Mouse (Mus musculus): Measurements from ENCODE around the gene Il11ra2. TPM values are rescaled to one million over a fixed set of nuclear protein-coding genes. Genes with fewer than 3 reads are reported as not detected.
"Not testable (repeated sequence)": the region's sequence is repeated elsewhere in the genome, so short reads cannot be mapped to it uniquely, and the experiment has no call there.

Gene Il11ra2
- polyA plus RNA-seq (2015; fragmentation: Nextera tagmentation; extraction: Ambion mirVana): 0.09 TPM in 1 of 2 replicates, not detected in the other

DNA sequence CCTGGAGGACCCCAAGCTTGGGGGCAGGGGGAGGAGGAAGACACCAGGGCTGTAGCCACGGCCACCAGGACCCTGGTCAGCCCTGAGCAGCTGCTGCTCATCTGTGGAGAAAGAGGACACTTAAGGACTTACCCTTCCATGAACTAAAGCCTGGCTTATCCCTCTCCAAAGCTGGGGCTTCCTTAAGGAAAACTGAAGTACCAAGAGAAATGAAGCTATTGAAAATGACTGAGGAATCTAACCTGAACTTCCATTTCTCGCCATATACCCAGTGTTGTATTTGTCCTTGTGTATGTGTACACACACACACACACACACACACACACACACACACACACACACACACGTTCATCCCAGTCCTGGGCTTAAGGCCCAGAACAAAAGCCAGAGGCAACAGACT lies at the start of gene Il11ra2:
TSS of gene Il11ra2 (minus strand) at position 101 of the 400 bp plus-strand sequence.
- not testable (repeated sequence) for H3K4me2 ChIP-seq (replicated peaks; ENCODE audit: low read depth); H3K4me3 ChIP-seq (ENCODE audit: low read depth, low read length); H3K4me1 ChIP-seq (replicated peaks; ENCODE audit: control insufficient read depth, insufficient read depth, low read length); H3K27ac ChIP-seq (ENCODE audit: low read depth, low read length); H3K36me3 ChIP-seq (ENCODE audit: control insufficient read depth, insufficient read depth); H3K9ac ChIP-seq (ENCODE audit: low read depth, low read length); H3K9me3 ChIP-seq (ENCODE audit: control insufficient read depth); H3K27me3 ChIP-seq (replicated peaks; ENCODE audit: control insufficient read depth, insufficient read depth, low read length); ATAC-seq
- no CpG with 5 or more reads among the region's 3 CpGs for WGBS

DNA sequence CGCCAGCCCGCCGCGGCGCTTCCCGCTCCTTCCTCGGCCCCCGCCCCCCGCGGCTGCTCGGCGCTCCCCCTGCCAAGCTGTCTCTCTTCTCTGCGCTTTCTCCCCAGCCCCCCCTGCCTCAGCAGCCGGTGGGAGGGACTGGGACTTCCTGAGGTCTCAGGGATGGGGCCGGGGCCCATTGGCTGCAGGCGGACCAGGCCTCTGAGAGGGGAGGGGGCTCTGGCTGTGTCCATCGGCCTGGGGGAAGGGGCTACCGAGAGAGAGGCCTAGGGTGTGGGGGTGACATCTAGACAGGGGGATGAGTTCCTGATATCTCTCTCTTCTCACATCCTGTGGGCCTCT lies 20.5 kb upstream of the Il11ra2 start:
- H3K4me3 ChIP-seq (ENCODE audit: low read depth, low read length); H3K27me3 ChIP-seq (replicated peaks; ENCODE audit: control insufficient read depth, insufficient read depth, low read length); H3K9me3 ChIP-seq (ENCODE audit: control insufficient read depth); ATAC-seq; H3K9ac ChIP-seq (ENCODE audit: low read depth, low read length); H3K36me3 ChIP-seq (ENCODE audit: control insufficient read depth, insufficient read depth); H3K4me1 ChIP-seq (replicated peaks; ENCODE audit: control insufficient read depth, insufficient read depth, low read length); H3K4me2 ChIP-seq (replicated peaks; ENCODE audit: low read depth); H3K27ac ChIP-seq (ENCODE audit: low read depth, low read length): not testable (repeated sequence)
- whole genome bisulfite sequencing: no CpG with 5 or more reads among the region's 18 CpGs

DNA sequence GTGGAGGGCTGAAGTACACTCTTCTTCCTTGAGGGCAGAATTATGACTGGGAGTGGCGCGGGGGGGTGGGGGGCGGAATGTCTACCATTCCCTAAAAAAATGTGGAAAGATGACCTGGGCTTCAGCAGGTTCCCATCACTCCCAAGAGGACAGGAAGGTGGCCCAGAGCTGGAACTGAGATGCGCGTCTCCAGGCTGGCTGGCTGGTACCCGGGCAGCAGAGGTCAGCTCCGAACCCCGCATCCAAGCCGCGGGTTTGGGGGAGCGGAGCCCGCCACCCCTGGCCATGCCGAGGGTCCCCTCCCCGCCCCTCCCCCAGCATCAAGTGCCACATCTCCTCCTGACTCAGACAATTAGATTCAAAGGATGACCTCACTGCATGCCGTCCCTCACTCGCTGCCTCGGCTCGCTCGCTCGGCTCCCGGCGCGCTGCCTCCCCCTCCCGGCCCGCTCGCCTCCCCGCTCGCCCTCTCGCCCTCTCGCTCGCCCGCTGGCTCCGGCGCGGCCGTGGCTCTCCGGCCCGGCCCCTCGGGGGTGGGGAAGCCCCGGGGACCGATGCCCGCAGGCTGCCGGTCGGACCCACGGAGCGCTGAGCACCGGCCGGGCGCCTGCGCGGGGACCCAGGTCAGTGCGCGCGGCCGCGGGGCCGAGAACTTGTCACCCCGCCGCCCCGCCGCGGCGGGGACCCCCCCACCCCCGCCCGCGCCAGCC lies 19.9 kb upstream of the Il11ra2 start:
- ATAC-seq; H3K9me3 ChIP-seq (ENCODE audit: control insufficient read depth); H3K36me3 ChIP-seq (ENCODE audit: control insufficient read depth, insufficient read depth); H3K27ac ChIP-seq (ENCODE audit: low read depth, low read length); H3K4me2 ChIP-seq (replicated peaks; ENCODE audit: low read depth); H3K4me1 ChIP-seq (replicated peaks; ENCODE audit: control insufficient read depth, insufficient read depth, low read length); H3K4me3 ChIP-seq (ENCODE audit: low read depth, low read length); H3K27me3 ChIP-seq (replicated peaks; ENCODE audit: control insufficient read depth, insufficient read depth, low read length); H3K9ac ChIP-seq (ENCODE audit: low read depth, low read length): not testable (repeated sequence)
- no CpG with 5 or more reads among the region's 66 CpGs for WGBS

DNA sequence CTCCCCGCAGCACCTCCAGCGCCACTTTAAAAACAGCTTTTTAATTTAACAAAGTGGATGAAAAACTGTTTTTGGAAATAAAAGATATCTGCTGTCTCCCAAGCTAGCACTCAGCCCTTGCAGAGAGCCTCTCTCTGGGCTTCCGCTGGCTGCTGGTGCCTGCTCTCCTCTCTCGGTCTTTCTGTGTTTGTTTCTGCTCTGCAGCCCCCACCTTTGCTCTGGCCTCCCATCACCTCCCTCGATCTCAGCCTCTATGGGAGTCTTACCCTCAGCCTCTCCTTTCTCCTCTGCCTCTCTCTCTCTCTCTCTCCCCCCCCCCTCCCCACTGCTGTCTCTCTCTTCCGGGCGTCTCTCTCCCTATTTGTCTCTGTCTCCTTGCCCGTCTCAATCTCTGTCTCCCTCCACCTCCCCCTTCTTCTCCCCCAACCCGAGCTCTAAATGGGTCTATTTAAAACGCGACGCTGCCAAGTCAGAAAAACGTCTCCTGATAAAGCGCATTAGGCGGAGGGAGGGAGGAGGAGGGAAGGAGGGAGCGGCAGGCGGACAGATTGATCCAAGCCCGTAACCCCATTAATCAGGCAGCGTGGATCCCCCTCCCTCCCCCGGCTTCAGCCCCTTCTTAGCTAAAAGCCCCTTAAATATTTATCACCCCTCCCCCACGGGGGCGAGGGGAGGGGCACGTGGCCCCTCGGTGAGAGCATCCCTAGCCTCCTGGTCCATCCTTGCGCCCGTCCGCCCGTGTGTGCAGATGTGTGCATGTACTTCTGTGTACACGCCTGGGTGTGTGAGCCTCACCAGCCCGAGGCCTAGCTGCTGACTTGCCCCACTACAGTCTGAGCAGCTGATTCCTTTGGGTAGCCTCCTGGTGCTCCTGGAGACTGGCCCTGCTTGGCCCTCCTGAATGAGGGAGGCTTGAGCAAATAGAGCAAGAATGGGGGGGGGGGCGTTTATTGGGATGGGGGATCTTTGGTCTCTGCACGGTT lies 19.0 kb upstream of the Il11ra2 start:
- H3K27me3 ChIP-seq (replicated peaks; ENCODE audit: control insufficient read depth, insufficient read depth, low read length); ATAC-seq; H3K9me3 ChIP-seq (ENCODE audit: control insufficient read depth); H3K4me2 ChIP-seq (replicated peaks; ENCODE audit: low read depth); H3K36me3 ChIP-seq (ENCODE audit: control insufficient read depth, insufficient read depth); H3K4me1 ChIP-seq (replicated peaks; ENCODE audit: control insufficient read depth, insufficient read depth, low read length); H3K4me3 ChIP-seq (ENCODE audit: low read depth, low read length); H3K9ac ChIP-seq (ENCODE audit: low read depth, low read length); H3K27ac ChIP-seq (ENCODE audit: low read depth, low read length): not testable (repeated sequence)
- no CpG with 5 or more reads among the region's 32 CpGs for WGBS

DNA sequence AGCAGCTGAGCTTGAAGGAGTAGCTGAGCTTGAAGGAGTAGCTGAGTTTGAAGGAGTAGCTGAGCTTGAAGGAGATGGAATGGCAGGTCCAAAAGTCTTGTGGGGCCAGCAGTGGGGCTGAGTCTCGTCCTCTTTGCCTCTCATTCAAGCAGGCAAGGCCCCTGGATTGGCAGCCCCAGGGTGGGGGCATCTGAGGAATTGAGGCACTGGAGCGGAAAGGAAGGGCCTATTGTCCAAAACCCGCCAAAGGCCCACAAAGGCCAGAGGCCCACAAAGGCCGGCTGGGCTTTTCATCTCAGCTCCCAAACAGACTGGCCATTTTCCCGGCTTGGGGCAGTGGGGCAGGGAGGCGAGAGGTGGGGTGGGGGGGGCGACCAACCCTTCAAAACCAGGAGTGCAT lies 17.7 kb upstream of the Il11ra2 start:
- not testable (repeated sequence) for H3K4me3 ChIP-seq (ENCODE audit: low read depth, low read length); H3K9ac ChIP-seq (ENCODE audit: low read depth, low read length); H3K36me3 ChIP-seq (ENCODE audit: control insufficient read depth, insufficient read depth); H3K4me2 ChIP-seq (replicated peaks; ENCODE audit: low read depth); H3K9me3 ChIP-seq (ENCODE audit: control insufficient read depth); H3K4me1 ChIP-seq (replicated peaks; ENCODE audit: control insufficient read depth, insufficient read depth, low read length); H3K27me3 ChIP-seq (replicated peaks; ENCODE audit: control insufficient read depth, insufficient read depth, low read length); H3K27ac ChIP-seq (ENCODE audit: low read depth, low read length); ATAC-seq
- WGBS: no CpG with 5 or more reads among the region's 7 CpGs

DNA sequence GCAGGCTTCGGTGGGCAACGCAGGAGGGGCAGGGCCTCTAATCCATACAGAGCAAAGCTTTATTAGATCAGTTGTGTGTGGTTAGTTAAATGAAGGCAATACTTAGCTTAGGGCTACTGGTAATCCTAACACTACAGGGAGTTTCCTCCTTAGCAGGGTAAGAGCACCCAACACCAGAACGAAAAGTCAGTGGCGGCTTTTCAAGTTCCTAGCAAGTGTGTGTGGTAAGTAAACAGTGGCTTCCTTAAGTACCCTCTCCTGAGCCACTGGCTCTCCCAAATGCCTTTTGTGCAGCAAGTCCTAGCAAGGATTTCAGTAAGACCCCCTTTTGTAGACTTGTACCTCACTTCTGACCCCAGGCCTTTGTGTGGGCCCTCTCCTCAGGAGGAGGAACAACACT lies 13.7 kb upstream of the Il11ra2 start:
- H3K27me3 ChIP-seq (replicated peaks; ENCODE audit: control insufficient read depth, insufficient read depth, low read length); H3K4me2 ChIP-seq (replicated peaks; ENCODE audit: low read depth); H3K4me1 ChIP-seq (replicated peaks; ENCODE audit: control insufficient read depth, insufficient read depth, low read length); H3K9me3 ChIP-seq (ENCODE audit: control insufficient read depth); H3K27ac ChIP-seq (ENCODE audit: low read depth, low read length); ATAC-seq; H3K4me3 ChIP-seq (ENCODE audit: low read depth, low read length); H3K36me3 ChIP-seq (ENCODE audit: control insufficient read depth, insufficient read depth); H3K9ac ChIP-seq (ENCODE audit: low read depth, low read length): not testable (repeated sequence)
- WGBS: no CpG with 5 or more reads among the region's 4 CpGs

DNA sequence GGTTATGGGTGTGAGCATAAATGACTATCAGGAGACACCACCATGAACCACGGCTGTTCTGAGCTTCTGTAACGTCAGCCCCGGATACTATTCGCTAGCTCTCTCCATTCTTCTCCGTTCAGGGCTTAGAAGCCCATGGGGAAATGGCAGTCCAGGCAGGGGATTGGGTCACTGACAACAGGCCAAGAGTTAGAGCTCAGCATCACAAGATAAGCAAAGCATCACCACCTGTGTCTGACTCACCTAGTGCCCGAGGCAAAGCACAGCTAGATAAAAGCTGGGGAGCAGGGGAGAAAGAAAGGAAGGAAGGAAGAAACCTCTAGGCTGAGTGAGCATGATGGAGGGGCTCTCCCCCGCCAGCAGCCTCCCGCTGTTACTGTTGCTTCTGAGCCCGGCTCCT lies 6.7 kb downstream of the Il11ra2 start, which contains the start of gene Ccl27b:
TSS of gene Ccl27b (plus strand) at position 301 of the 400 bp plus-strand sequence.
- not testable (repeated sequence) for H3K9me3 ChIP-seq (ENCODE audit: control insufficient read depth); ATAC-seq; H3K27ac ChIP-seq (ENCODE audit: low read depth, low read length); H3K4me1 ChIP-seq (replicated peaks; ENCODE audit: control insufficient read depth, insufficient read depth, low read length); H3K4me2 ChIP-seq (replicated peaks; ENCODE audit: low read depth); H3K9ac ChIP-seq (ENCODE audit: low read depth, low read length); H3K36me3 ChIP-seq (ENCODE audit: control insufficient read depth, insufficient read depth); H3K4me3 ChIP-seq (ENCODE audit: low read depth, low read length); H3K27me3 ChIP-seq (replicated peaks; ENCODE audit: control insufficient read depth, insufficient read depth, low read length)
- no CpG with 5 or more reads among the region's 9 CpGs for WGBS

DNA sequence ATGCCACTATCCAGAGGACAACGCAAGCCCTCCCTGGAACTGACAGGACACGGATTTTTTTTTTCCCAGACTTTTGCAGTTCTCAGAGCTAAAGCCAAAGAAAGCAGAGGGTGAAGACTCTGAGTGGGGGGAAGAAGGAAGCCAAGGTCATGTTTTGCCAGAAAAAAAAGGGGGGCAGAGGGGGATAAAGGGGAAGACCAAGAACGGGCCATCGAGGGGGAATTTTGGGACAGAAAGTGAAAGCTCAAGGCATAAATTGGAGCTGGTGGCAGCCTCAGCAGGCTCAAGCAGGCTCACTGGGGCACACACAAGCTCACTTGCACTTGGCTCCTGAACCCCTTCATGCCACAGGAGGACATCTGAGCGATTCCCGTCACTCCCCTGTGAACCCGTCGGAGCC lies 32.3 kb downstream of the Il11ra2 start, which contains the start of gene Gm2564:
TSS of gene Gm2564 (plus strand) at position 301 of the 400 bp plus-strand sequence.
- not testable (repeated sequence) for H3K27ac ChIP-seq (ENCODE audit: low read depth, low read length)
- no CpG with 5 or more reads among the region's 8 CpGs for WGBS

DNA sequence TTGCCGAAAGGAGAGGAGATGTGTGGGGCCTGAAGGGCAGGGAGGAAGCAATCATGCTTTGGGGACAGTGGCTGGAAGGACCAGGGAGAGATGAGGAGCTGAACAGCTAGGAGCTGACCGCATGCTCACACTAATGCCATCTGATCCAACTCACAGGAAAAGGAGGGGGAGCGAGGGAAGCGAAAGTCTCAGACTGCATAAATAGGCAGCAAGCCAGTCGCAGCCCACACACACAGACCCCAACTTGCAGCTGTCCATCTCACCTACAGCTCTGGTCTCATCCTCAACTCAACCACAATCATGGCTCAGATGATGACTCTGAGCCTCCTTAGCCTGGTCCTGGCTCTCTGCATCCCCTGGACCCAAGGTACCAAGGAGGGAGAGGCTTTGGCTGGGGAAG lies 49.8 kb downstream of the Il11ra2 start, which contains the start of gene Gm10591:
TSS of gene Gm10591 (plus strand) at position 301 of the 400 bp plus-strand sequence.
- H3K9me3 ChIP-seq (ENCODE audit: control insufficient read depth); H3K4me2 ChIP-seq (replicated peaks; ENCODE audit: low read depth); H3K27ac ChIP-seq (ENCODE audit: low read depth, low read length); H3K4me3 ChIP-seq (ENCODE audit: low read depth, low read length); H3K9ac ChIP-seq (ENCODE audit: low read depth, low read length); ATAC-seq; H3K4me1 ChIP-seq (replicated peaks; ENCODE audit: control insufficient read depth, insufficient read depth, low read length); H3K36me3 ChIP-seq (ENCODE audit: control insufficient read depth, insufficient read depth); H3K27me3 ChIP-seq (replicated peaks; ENCODE audit: control insufficient read depth, insufficient read depth, low read length): not testable (repeated sequence)
- no CpG with 5 or more reads among the region's 5 CpGs for WGBS

More for the DNA sequence above, 32.3 kb downstream of the Il11ra2 start, which contains the start of gene Gm2564:
- ATAC-seq; H3K4me3 ChIP-seq (ENCODE audit: low read depth, low read length); H3K36me3 ChIP-seq (ENCODE audit: control insufficient read depth, insufficient read depth); H3K4me2 ChIP-seq (replicated peaks; ENCODE audit: low read depth); H3K4me1 ChIP-seq (replicated peaks; ENCODE audit: control insufficient read depth, insufficient read depth, low read length); H3K27me3 ChIP-seq (replicated peaks; ENCODE audit: control insufficient read depth, insufficient read depth, low read length); H3K9ac ChIP-seq (ENCODE audit: low read depth, low read length); H3K9me3 ChIP-seq (ENCODE audit: control insufficient read depth): not testable (repeated sequence)
